Mouse (Mus musculus): Measurements from ENCODE around the gene Cuedc1. TPM values are rescaled to one million over a fixed set of nuclear protein-coding genes. Genes with fewer than 3 reads are reported as not detected.
A peak's percentile ranks its signal among the peaks of the same experiment; 100 is the strongest.

The Cuedc1 gene
- polyA plus RNA-seq, 1 experiment from 2014 or later, result 14.6 TPM

- no peak overlapping the region for H3K9ac ChIP-seq (replicated peaks; ENCODE audit: low read length)
- no peaks in the 10 kb centered on the region for H3K36me3 ChIP-seq (ENCODE audit: insufficient read depth, low read length)
- peaks cover 1% of the 10 kb centered on the region for H3K4me1 ChIP-seq (ENCODE audit: insufficient read depth, low read length)
- H3K27ac ChIP-seq (ENCODE audit: low read length), result no peak overlapping the region
- H3K4me3 ChIP-seq (ENCODE audit: low read length), result no peak overlapping the region
- H3K27me3 ChIP-seq (ENCODE audit: insufficient read depth, low read length), result no peaks in the 10 kb centered on the region
- no peaks in the 10 kb centered on the region for H3K9me3 ChIP-seq (ENCODE audit: low read length)
- WGBS, result 90% methylated on average over 2 of the region's 2 CpGs
- no peak overlapping the region for H3K4me2 ChIP-seq (replicated peaks; ENCODE audit: low read depth, low read length)
- ATAC-seq (ENCODE audit: low FRiP score, low TSS enrichment), result no peak
These were observed 35.8 kb upstream of the Cuedc1 start for GRCm38 (mm10) chr11:88061892-88062625.

DNA sequence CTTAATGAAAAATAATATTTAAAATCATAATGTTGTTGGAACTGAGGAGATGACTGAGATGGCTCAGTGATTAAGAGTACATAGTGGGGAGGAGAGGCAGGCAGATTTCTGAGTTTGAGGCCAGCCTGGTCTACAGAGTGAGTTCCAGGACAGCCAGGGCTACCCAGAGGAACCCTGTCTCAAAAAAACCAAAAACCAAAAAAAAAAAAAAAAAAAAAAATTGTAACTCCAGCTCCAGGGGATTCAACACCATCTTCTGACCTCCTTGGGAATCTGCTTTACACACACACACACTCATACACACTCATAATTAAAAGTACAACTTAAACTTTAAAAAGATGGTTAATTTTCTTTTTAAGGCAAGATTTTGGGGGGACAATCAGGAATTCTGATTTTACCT lies 32.1 kb upstream of the Cuedc1 start:
- ATAC-seq (ENCODE audit: low FRiP score, low TSS enrichment), result no peak
- no peak overlapping the region for H3K27ac ChIP-seq (ENCODE audit: low read length)
- peaks cover 19% of the 10 kb centered on the region for H3K4me1 ChIP-seq (ENCODE audit: insufficient read depth, low read length)
- no peaks in the 10 kb centered on the region for H3K36me3 ChIP-seq (ENCODE audit: insufficient read depth, low read length)
- no peaks in the 10 kb centered on the region for H3K9me3 ChIP-seq (ENCODE audit: low read length)
- H3K4me2 ChIP-seq (replicated peaks; ENCODE audit: low read depth, low read length), result no peak overlapping the region
- H3K4me3 ChIP-seq (ENCODE audit: low read length), result no peak overlapping the region
- no peaks in the 10 kb centered on the region for H3K27me3 ChIP-seq (ENCODE audit: insufficient read depth, low read length)
- H3K9ac ChIP-seq (replicated peaks; ENCODE audit: low read length), result no peak overlapping the region

GRCm38 (mm10) chr11:88067191-88067585 lies 30.7 kb upstream of the Cuedc1 start:
- Histone ChIP-seq H3K4me2 (replicated peaks; ENCODE audit: low read depth, low read length) (peak overlapping the region; percentile 89), H3K36me3 (ENCODE audit: insufficient read depth, low read length) (no peaks in the 10 kb centered on the region), H3K9me3 (ENCODE audit: low read length) (no peaks in the 10 kb centered on the region), H3K9ac (replicated peaks; ENCODE audit: low read length) (peak overlapping the region; percentile 96), H3K27me3 (ENCODE audit: insufficient read depth, low read length) (no peaks in the 10 kb centered on the region), H3K4me3 (ENCODE audit: low read length) (peak overlapping the region; percentile 88), H3K27ac (ENCODE audit: low read length) (peak overlapping the region; percentile 97), H3K4me1 (ENCODE audit: insufficient read depth, low read length) (peaks cover 33% of the 10 kb centered on the region)
- 3% methylated on average over 8 of the region's 8 CpGs for WGBS
- ATAC-seq (ENCODE audit: low FRiP score, low TSS enrichment), result 0 out of 2 replicates have a peak, but pooled peaks have one; percentile 25

- H3K27ac ChIP-seq (ENCODE audit: low read length), result peak within 1 kb of the TSS; percentile 97
- H3K4me2 ChIP-seq (replicated peaks; ENCODE audit: low read depth, low read length), result peak within 1 kb of the TSS; percentile 89
- under 1% methylated on average over 55 of the region's 81 CpGs for WGBS
- H3K36me3 ChIP-seq (ENCODE audit: insufficient read depth, low read length), result no peaks in the 10 kb centered on the region
- H3K4me1 ChIP-seq (ENCODE audit: insufficient read depth, low read length), result peaks cover 33% of the 10 kb centered on the region
- H3K9ac ChIP-seq (replicated peaks; ENCODE audit: low read length), result peak within 1 kb of the TSS; percentile 96
- no peaks in the 10 kb centered on the region for H3K9me3 ChIP-seq (ENCODE audit: low read length)
- no peaks in the 10 kb centered on the region for H3K27me3 ChIP-seq (ENCODE audit: insufficient read depth, low read length)
- ATAC-seq (ENCODE audit: low FRiP score, low TSS enrichment), result peak; percentile 87
- peak within 1 kb of the TSS; percentile 88 for H3K4me3 ChIP-seq (ENCODE audit: low read length)
These were observed 30.1 kb upstream of the Cuedc1 start, which contains the start of gene Vezf1 for GRCm38 (mm10) chr11:88067586-88068410. TSS of gene Vezf1 (plus strand) at chr11:88068279.

- peaks cover 38% of the 10 kb centered on the region for H3K4me1 ChIP-seq (ENCODE audit: insufficient read depth, low read length)
- WGBS, result under 1% methylated on average over 78 of the region's 92 CpGs
- no peaks in the 10 kb centered on the region for H3K27me3 ChIP-seq (ENCODE audit: insufficient read depth, low read length)
- peak overlapping the region; percentile 57 for H3K4me2 ChIP-seq (replicated peaks; ENCODE audit: low read depth, low read length)
- peak overlapping the region; percentile 88 for H3K4me3 ChIP-seq (ENCODE audit: low read length)
- H3K36me3 ChIP-seq (ENCODE audit: insufficient read depth, low read length), result peaks cover 6% of the 10 kb centered on the region; the same call in 1 of the 2 replicates
- H3K9me3 ChIP-seq (ENCODE audit: low read length), result no peaks in the 10 kb centered on the region
- peak overlapping the region; percentile 97 for H3K27ac ChIP-seq (ENCODE audit: low read length)
- peak; percentile 72 for ATAC-seq (ENCODE audit: low FRiP score, low TSS enrichment)
- H3K9ac ChIP-seq (replicated peaks; ENCODE audit: low read length), result peak overlapping the region; percentile 96
These were observed 29.2 kb upstream of the Cuedc1 start for GRCm38 (mm10) chr11:88068411-88069245.

DNA sequence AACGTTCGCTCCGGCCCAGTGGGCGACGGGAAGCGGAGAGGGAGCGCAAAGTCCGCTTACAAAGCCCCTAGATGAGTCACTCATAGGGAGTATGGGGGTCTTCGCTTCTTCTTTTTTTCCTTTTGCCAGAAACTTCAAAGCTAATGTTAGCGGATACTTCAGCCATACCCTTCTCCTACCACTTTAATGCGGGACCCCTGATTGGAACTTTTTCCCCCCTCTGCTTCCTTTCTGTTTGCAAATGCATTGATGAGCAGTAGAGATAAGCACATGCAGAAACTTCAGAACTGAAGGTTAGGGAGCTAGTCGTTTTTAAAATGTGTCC lies 28.6 kb upstream of the Cuedc1 start:
- H3K4me2 ChIP-seq (replicated peaks; ENCODE audit: low read depth, low read length), result peak overlapping the region; percentile 57
- no peak for ATAC-seq (ENCODE audit: low FRiP score, low TSS enrichment)
- H3K36me3 ChIP-seq (ENCODE audit: insufficient read depth, low read length), result peaks cover 8% of the 10 kb centered on the region; the same call in 1 of the 2 replicates
- H3K27ac ChIP-seq (ENCODE audit: low read length), result peak overlapping the region; percentile 97
- no peaks in the 10 kb centered on the region for H3K9me3 ChIP-seq (ENCODE audit: low read length)
- H3K27me3 ChIP-seq (ENCODE audit: insufficient read depth, low read length), result no peaks in the 10 kb centered on the region
- 0% methylated on average over 12 of the region's 12 CpGs for WGBS
- peak overlapping the region; percentile 96 for H3K9ac ChIP-seq (replicated peaks; ENCODE audit: low read length)
- peak overlapping the region; percentile 88 for H3K4me3 ChIP-seq (ENCODE audit: low read length)
- peaks cover 38% of the 10 kb centered on the region for H3K4me1 ChIP-seq (ENCODE audit: insufficient read depth, low read length)

- no peak overlapping the region for H3K27ac ChIP-seq (ENCODE audit: low read length)
- H3K4me2 ChIP-seq (replicated peaks; ENCODE audit: low read depth, low read length), result peak overlapping the region; percentile 57
- ATAC-seq (ENCODE audit: low FRiP score, low TSS enrichment), result no peak
- peaks cover 38% of the 10 kb centered on the region for H3K4me1 ChIP-seq (ENCODE audit: insufficient read depth, low read length)
- H3K9me3 ChIP-seq (ENCODE audit: low read length), result no peaks in the 10 kb centered on the region
- H3K4me3 ChIP-seq (ENCODE audit: low read length), result peak overlapping the region; percentile 88
- H3K27me3 ChIP-seq (ENCODE audit: insufficient read depth, low read length), result no peaks in the 10 kb centered on the region
- WGBS, result 27% methylated on average over 4 of the region's 4 CpGs
- H3K9ac ChIP-seq (replicated peaks; ENCODE audit: low read length), result 0 out of 2 replicates have a peak overlapping the region, but pooled peaks have one; percentile 1
- H3K36me3 ChIP-seq (ENCODE audit: insufficient read depth, low read length), result peaks cover 16% of the 10 kb centered on the region; the same call in 1 of the 2 replicates
These were observed 27.5 kb upstream of the Cuedc1 start for GRCm38 (mm10) chr11:88070392-88070791.

GRCm38 (mm10) chr11:88071113-88071512 lies 26.7 kb upstream of the Cuedc1 start:
- Histone ChIP-seq H3K36me3 (ENCODE audit: insufficient read depth, low read length) (peaks cover 17% of the 10 kb centered on the region; the same call in 1 of the 2 replicates), H3K4me2 (replicated peaks; ENCODE audit: low read depth, low read length) (peak overlapping the region; percentile 57), H3K9me3 (ENCODE audit: low read length) (no peaks in the 10 kb centered on the region), H3K27me3 (ENCODE audit: insufficient read depth, low read length) (no peaks in the 10 kb centered on the region), H3K4me1 (ENCODE audit: insufficient read depth, low read length) (peaks cover 38% of the 10 kb centered on the region), H3K4me3 (ENCODE audit: low read length) (peak overlapping the region; percentile 88; the same call in 1 of the 2 replicates), H3K27ac (ENCODE audit: low read length) (no peak overlapping the region), H3K9ac (replicated peaks; ENCODE audit: low read length) (no peak overlapping the region)
- no peak for ATAC-seq (ENCODE audit: low FRiP score, low TSS enrichment)
- WGBS, result 29% methylated on average over 5 of the region's 5 CpGs

- H3K9me3 ChIP-seq (ENCODE audit: low read length), result no peaks in the 10 kb centered on the region
- 86% methylated on average over 14 of the region's 14 CpGs for WGBS
These were observed 24.4 kb upstream of the Cuedc1 start for GRCm38 (mm10) chr11:88073343-88073875.

More at GRCm38 (mm10) chr11:88073343-88073875, 24.4 kb upstream of the Cuedc1 start:
- no peak overlapping the region for H3K27ac ChIP-seq (ENCODE audit: low read length)
- H3K27me3 ChIP-seq (ENCODE audit: insufficient read depth, low read length), result no peaks in the 10 kb centered on the region
- no peak overlapping the region for H3K4me2 ChIP-seq (replicated peaks; ENCODE audit: low read depth, low read length)
- ATAC-seq (ENCODE audit: low FRiP score, low TSS enrichment), result no peak
- peaks cover 32% of the 10 kb centered on the region for H3K4me1 ChIP-seq (ENCODE audit: insufficient read depth, low read length)
- H3K36me3 ChIP-seq (ENCODE audit: insufficient read depth, low read length), result peaks cover 34% of the 10 kb centered on the region
- no peak overlapping the region for H3K9ac ChIP-seq (replicated peaks; ENCODE audit: low read length)
- no peak overlapping the region for H3K4me3 ChIP-seq (ENCODE audit: low read length)
